Mouse (Mus musculus) kidney, postnatal 4 days (tissue): ENCODE data around the gene Svs6.
"Not testable (repeated sequence)": the region's sequence is repeated elsewhere in the genome, so short reads cannot be mapped to it uniquely, and the experiment has no call there.

Experiments
- DNase-seq, 2 experiments: peaks; one replicate each; pipeline ENCODE4 v3.0.0; 2021; ENCODE audit warnings: mixed read lengths in 2 of 2

The Svs6 gene

GRCm38 (mm10) chr2:164316451-164316850 is at the start of gene Svs6:
Gene Svs6 (plus strand): TSS chr2:164316751.
- DNase-seq: not testable (repeated sequence)

GRCm38 (mm10) chr2:164278359-164278758 is 38.2 kb upstream of the Svs6 start, which contains the start of gene Svs4:
Gene Svs4 (minus strand): TSS chr2:164278459.
- no peak for DNase-seq

- DNase-seq: not testable (repeated sequence)
These were observed 27.6 kb upstream of the Svs6 start, which contains the start of gene Svs3a for GRCm38 (mm10) chr2:164288968-164289367. Gene Svs3a (plus strand): TSS chr2:164289268.

GRCm38 (mm10) chr2:164312599-164312998 is 4.0 kb upstream of the Svs6 start:
- DNase-seq: no peak

GRCm38 (mm10) chr2:164315460-164315859 is 1.1 kb upstream of the Svs6 start:
- DNase-seq: not testable (repeated sequence)

GRCm38 (mm10) chr2:164320983-164321382 is 4.4 kb downstream of the Svs6 start:
- DNase-seq: no peak

- not testable (repeated sequence) for DNase-seq
These were observed 15.9 kb downstream of the Svs6 start, which contains the start of gene Svs5 for GRCm38 (mm10) chr2:164332440-164332839. Gene Svs5 (plus strand): TSS chr2:164332740.

GRCm38 (mm10) chr2:164343732-164344131 is 27.2 kb downstream of the Svs6 start:
- DNase-seq: not testable (repeated sequence)

- DNase-seq: not testable (repeated sequence)
These were observed 31.1 kb downstream of the Svs6 start for GRCm38 (mm10) chr2:164347697-164348096.

- DNase-seq: peak; percentile 63
These were observed 32.4 kb downstream of the Svs6 start for GRCm38 (mm10) chr2:164348980-164349379.

GRCm38 (mm10) chr2:164352697-164353096 is 36.1 kb downstream of the Svs6 start:
- DNase-seq: no peak

GRCm38 (mm10) chr2:164353356-164353755 is 36.8 kb downstream of the Svs6 start:
- DNase-seq: no peak

- DNase-seq: no peak
These were observed 39.8 kb downstream of the Svs6 start for GRCm38 (mm10) chr2:164356177-164356967.

GRCm38 (mm10) chr2:164358373-164358772 is 41.8 kb downstream of the Svs6 start:
- DNase-seq: peak; percentile 29 to 38

GRCm38 (mm10) chr2:164359031-164359430 is 42.5 kb downstream of the Svs6 start:
- DNase-seq: no peak

GRCm38 (mm10) chr2:164359668-164360067 is 43.1 kb downstream of the Svs6 start:
- no peak for DNase-seq

GRCm38 (mm10) chr2:164360974-164361657 is 44.6 kb downstream of the Svs6 start:
- no peak for DNase-seq

GRCm38 (mm10) chr2:164366947-164367346 is 50.4 kb downstream of the Svs6 start:
- DNase-seq: peak in 1 of 2 experiments; percentile 15
